Mouse (Mus musculus) adrenal gland, adult 2 months (tissue): Measurements from ENCODE around the gene Rnf26. TPM values are rescaled to one million over a fixed set of nuclear protein-coding genes. Genes with fewer than 3 reads are reported as not detected.

Source experiments
- DNase-seq: peaks from one replicate; pipeline ENCODE4 v3.0.0; 2021
- polyA plus RNA-seq: library from polyadenylated mRNA; depleted of rRNA; stranded (reverse); fragments of >200 nt; gene quantifications from 2 replicates; pipeline ENCODE4 v1.2.3, GENCODE M21; 2012; rRNA removed
- total RNA-seq, 2 experiments: library from RNA; stranded (reverse); gene quantifications; 2 replicates each; pipeline ENCODE4 v1.2.3; 2021

Gene Rnf26
- total and polyA plus RNA-seq, 3 experiments = 28.7 to 72.9 (median 30.4) TPM

DNA sequence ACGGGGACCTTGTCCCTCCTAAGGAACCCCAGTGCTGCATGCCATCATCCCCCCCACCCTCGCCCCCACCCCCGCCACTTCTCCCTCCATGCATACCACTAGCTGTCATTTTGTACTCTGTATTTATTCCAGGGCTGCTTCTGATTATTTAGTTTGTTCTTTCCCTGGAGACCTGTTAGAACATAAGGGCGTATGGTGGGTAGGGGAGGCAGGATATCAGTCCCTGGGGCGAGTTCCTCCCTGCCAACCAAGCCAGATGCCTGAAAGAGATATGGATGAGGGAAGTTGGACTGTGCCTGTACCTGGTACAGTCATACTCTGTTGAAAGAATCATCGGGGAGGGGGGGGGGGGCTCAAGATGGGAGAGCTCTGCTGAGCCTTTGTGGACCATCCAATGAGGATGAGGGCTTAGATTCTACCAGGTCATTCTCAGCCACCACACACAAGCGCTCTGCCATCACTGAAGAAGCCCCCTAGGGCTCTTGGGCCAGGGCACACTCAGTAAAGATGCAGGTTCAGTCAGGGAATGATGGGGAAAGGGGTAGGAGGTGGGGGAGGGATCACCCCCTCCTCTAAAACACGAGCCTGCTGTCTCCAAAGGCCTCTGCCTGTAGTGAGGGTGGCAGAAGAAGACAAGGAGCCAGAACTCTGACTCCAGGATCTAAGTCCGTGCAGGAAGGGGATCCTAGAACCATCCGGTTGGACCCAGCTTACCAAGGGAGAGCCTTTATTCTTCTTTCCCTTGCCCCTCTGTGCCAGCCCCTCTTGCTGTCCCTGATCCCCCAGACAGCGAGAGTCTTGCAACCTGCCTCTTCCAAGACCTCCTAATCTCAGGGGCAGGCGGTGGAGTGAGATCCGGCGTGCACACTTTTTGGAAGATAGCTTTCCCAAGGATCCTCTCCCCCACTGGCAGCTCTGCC, 65.5 kb downstream of the Rnf26 start:
- DNase-seq = no peak

DNA sequence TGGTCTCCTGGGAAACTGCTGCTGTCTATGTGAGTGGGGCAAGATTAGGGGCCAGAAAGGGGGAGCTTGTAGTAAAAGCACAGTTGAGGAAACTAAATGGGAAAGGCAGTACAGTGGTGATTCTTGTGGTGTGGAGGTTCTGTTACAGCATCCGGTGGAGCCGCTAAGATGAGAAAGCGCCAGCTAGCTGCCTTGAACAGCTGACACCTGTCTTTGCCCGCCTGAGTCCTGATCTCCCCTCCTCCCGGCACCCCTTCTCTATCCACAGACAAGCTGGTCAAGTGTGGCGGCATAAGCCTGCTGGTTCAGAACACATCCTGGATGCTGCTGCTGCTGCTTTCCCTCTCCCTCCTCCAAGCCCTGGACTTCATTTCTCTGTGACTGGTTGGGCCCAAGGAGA, 66.2 kb downstream of the Rnf26 start:
- no peak for DNase-seq

DNA sequence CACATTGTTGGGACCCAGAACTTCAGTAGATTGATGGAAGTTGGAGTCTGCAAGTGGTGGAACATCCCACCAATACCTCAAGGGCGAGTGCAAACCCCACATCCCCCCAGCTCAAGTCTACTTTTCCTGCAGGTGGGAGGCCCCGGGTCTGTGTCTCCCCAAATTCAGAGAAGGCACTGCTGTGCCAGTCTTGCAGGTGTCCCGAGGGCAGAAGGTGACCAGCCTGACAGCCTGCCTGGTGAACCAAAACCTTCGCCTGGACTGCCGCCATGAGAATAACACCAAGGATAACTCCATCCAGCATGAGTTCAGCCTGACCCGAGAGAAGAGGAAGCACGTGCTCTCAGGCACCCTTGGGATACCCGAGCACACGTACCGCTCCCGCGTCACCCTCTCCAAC, 66.9 kb downstream of the Rnf26 start:
- no peak for DNase-seq

DNA sequence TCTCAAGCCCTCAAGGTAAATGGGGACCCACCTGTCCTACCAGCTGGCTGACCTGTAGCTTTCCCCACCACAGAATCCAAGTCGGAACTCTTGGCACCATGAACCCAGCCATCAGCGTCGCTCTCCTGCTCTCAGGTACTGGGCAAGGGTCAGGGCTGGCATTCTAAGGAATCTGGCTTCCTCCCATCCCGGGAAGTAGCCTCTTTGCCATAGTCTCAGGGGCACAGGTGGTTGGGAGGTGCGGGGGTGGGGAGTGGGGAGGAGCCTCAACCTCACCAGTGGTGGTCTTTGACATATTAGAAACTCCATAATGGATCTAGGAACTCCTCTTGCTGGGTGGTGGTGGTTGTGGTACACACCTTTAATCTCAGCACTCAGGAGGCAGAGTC, 67.4 kb downstream of the Rnf26 start:
- DNase-seq = no peak

Other genes starting within 250 kb of the Rnf26 start
- 10 to 100 TPM; 46.9 to 49.6 TPM for gene Thy1, start 70.1 kb downstream of the Rnf26 start, total RNA-seq
- gene Thy1, start 70.1 kb downstream of the Rnf26 start, polyA plus RNA-seq = 25.0 and 26.5 TPM in 2 replicates
- 10 to 100 TPM; 33.7 to 60.9 TPM for gene Usp2, start 46.5 kb downstream of the Rnf26 start, total RNA-seq
- gene Usp2, start 46.5 kb downstream of the Rnf26 start, polyA plus RNA-seq = 10.9 and 15.2 TPM in 2 replicates
- under 1 TPM in 1 of 2 experiments, not detected in 1; 0.10 TPM for gene Mfrp, start 11.8 kb downstream of the Rnf26 start, total RNA-seq
- gene Mfrp, start 11.8 kb downstream of the Rnf26 start, polyA plus RNA-seq = 0.40 TPM in 1 of 2 replicates, not detected in the other
- gene C1qtnf5, start 6.3 kb downstream of the Rnf26 start, total RNA-seq = 10 to 100 TPM; 11.2 to 17.6 TPM
- gene C1qtnf5, start 6.3 kb downstream of the Rnf26 start, polyA plus RNA-seq = 32.4 and 34.3 TPM in 2 replicates
- gene Gm49380, start within 50 bp of the Rnf26 start, total RNA-seq = under 1 TPM; 0.12 to 0.76 TPM
- gene Gm49380, start within 50 bp of the Rnf26 start, polyA plus RNA-seq = 1.1 TPM in 1 of 2 replicates, not detected in the other
- gene Mcam, start 21.0 kb upstream of the Rnf26 start, total RNA-seq = 10 to 100 TPM; 30.5 to 52.2 TPM
- 24.9 and 39.4 TPM in 2 replicates for gene Mcam, start 21.0 kb upstream of the Rnf26 start, polyA plus RNA-seq
- gene Cbl, start 120.5 kb upstream of the Rnf26 start, total RNA-seq = 10 to 100 TPM; 26.2 to 31.5 TPM
- gene Cbl, start 120.5 kb upstream of the Rnf26 start, polyA plus RNA-seq = 7.8 and 8.7 TPM in 2 replicates
- 1 to 10 TPM; 2.7 to 3.4 TPM for gene Ccdc153, start 127.2 kb upstream of the Rnf26 start, total RNA-seq
- gene Ccdc153, start 127.2 kb upstream of the Rnf26 start, polyA plus RNA-seq = 0.26 and 0.63 TPM in 2 replicates
- gene Pdzd3, start 138.0 kb upstream of the Rnf26 start, total RNA-seq = not detected
- gene Pdzd3, start 138.0 kb upstream of the Rnf26 start, polyA plus RNA-seq = 0.06 TPM in 1 of 2 replicates, not detected in the other
- gene Nlrx1, start 155.1 kb upstream of the Rnf26 start, total RNA-seq = 10 to 100 TPM; 15.7 to 27.8 TPM
- gene Nlrx1, start 155.1 kb upstream of the Rnf26 start, polyA plus RNA-seq = 25.3 and 27.7 TPM in 2 replicates
- 10 to 100 TPM; 27.1 to 41.4 TPM for gene Abcg4, start 175.1 kb upstream of the Rnf26 start, total RNA-seq
- gene Abcg4, start 175.1 kb upstream of the Rnf26 start, polyA plus RNA-seq = 84.3 and 86.8 TPM in 2 replicates
- gene Hinfp, start 192.2 kb upstream of the Rnf26 start, total RNA-seq = 10 to 100 TPM; 16.6 to 24.9 TPM
- 13.5 and 13.8 TPM in 2 replicates for gene Hinfp, start 192.2 kb upstream of the Rnf26 start, polyA plus RNA-seq
- 10 to 100 TPM; 46.1 to 59.0 TPM for gene C2cd2l, start 206.8 kb upstream of the Rnf26 start, total RNA-seq
- gene C2cd2l, start 206.8 kb upstream of the Rnf26 start, polyA plus RNA-seq = 100 and 106 TPM in 2 replicates
- 10 to 100 TPM; 28.2 to 36.1 TPM for gene Dpagt1, start 212.5 kb upstream of the Rnf26 start, total RNA-seq
- gene Dpagt1, start 212.5 kb upstream of the Rnf26 start, polyA plus RNA-seq = 55.8 and 68.2 TPM in 2 replicates
- 10 to 100 TPM; 28.1 to 37.4 TPM for gene H2afx, start 221.2 kb upstream of the Rnf26 start, total RNA-seq
- gene H2afx, start 221.2 kb upstream of the Rnf26 start, polyA plus RNA-seq = 124 and 134 TPM in 2 replicates
- gene Hmbs, start 230.7 kb upstream of the Rnf26 start, total RNA-seq = 10 to 100 TPM; 80.7 to 92.6 TPM
- 75.0 and 80.6 TPM in 2 replicates for gene Hmbs, start 230.7 kb upstream of the Rnf26 start, polyA plus RNA-seq
- gene Vps11, start 248.2 kb upstream of the Rnf26 start, total RNA-seq = 10 to 100 TPM; 57.9 to 58.4 TPM
- gene Vps11, start 248.2 kb upstream of the Rnf26 start, polyA plus RNA-seq = 32.2 and 39.4 TPM in 2 replicates